Mouse (Mus musculus) C3H10T1/2 (cell line): ENCODE results near the gene Olfr644. TPM values are rescaled to one million over a fixed set of nuclear protein-coding genes. Genes with fewer than 3 reads are reported as not detected.

Experiments
- polyA plus RNA-seq, 2 experiments: library from polyadenylated mRNA; unstranded; fragments of >200 nt; fragmentation: generic; extraction: Trizol; gene quantifications; one replicate each; pipeline ENCODE4 v1.2.1; 2012; ENCODE audit warnings: missing spikeins in 2 of 2

Olfr644 gene
- not detected for polyA plus RNA-seq

GRCm38 (mm10) chr7:104071769-104072168, at the start of gene Olfr644:
Olfr644 (minus strand) TSS chr7:104071869.

GRCm38 (mm10) chr7:104104757-104104972, 33.0 kb upstream of the Olfr644 start, which contains the start of gene Olfr646:
Olfr646 (plus strand) TSS chr7:104104873.

DNA sequence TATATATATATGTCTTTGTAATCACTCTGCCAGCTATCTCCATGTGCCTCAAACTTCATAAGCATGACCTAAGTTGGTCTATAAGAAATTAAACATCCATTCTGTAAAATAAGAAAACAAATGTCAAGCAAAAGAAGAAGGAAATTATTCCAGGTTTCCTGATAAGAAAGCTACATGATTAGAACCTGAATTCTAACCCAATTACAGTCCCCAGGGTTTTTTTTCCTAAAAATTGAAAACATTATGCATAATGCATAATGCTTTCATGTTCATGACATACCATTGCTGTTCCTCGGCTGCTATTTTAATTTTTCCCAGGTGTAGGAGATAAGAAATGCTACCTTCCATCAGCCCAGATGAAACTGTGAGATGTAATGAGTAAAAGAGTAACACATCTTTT, 13.7 kb upstream of the Olfr644 start, which contains the start of gene Olfr645:
Olfr645 (minus strand) TSS at position 101 of the 400 bp plus-strand sequence.

DNA sequence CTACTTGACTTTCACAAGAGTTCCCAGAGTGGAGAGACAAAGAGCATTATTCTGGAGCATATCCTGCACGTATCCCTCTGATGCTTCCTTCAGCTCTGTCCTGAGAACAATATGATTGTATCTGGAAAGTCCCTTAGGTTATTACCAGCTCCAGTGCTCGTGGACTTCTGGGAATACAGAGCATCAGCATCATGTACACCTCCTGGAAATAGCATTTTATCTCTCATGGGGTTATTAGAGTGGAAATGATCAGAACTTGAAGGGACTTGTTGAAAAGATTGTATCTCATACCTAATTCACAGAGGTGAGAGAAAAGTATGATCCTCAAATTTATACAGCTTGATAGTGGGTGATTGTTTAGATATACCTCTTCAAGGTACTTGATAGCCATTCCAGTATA, 10.3 kb downstream of the Olfr644 start, which contains the start of gene 4930516K23Rik:
4930516K23Rik (minus strand) TSS at position 101 of the 400 bp plus-strand sequence.

DNA sequence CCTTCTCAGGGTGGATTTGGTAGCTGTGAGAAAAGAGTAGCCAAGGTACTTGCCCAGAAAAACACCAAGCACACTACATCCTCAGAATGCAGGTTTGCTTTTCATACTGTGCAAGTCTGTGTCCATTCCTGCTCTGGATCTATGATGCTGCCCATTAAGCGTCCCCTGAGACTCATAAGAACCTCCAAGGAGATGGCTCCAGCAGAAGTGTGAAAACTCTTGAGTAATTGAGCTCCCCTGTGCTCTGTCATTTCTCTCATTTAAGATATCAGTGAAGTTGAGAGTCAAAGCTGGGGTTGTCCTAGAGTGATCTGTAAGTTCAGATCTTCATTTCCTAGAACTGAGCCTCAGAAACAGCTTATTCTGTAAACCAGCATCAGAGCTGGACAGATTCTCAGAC, 19.1 kb downstream of the Olfr644 start, which contains the start of gene Olfr642:
Olfr642 (minus strand) TSS at position 101 of the 400 bp plus-strand sequence.

GRCm38 (mm10) chr7:104035145-104035544, 36.5 kb downstream of the Olfr644 start, which contains the start of gene Olfr641:
Olfr641 (plus strand) TSS chr7:104035445.

DNA sequence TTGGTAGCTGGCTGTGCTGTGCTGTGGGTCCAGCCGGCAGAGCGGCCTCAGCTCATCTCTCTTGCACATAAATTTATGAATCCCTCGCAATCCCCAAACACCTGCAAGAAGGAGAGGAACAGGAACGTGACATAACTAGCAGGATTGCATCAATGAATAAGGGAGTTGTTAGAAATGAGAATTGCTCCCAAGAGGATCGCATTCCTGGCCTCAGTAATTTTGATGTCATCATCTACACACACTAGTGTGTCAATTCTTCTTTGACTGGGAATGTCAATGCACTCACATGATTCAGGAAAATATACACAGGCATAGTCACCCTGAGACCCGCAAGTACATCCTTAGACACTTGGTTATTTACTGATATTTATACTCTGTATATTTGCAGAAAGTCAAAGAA, 46.2 kb downstream of the Olfr644 start, which contains the start of gene Olfr640:
Olfr640 (minus strand) TSS at position 101 of the 400 bp plus-strand sequence.

DNA sequence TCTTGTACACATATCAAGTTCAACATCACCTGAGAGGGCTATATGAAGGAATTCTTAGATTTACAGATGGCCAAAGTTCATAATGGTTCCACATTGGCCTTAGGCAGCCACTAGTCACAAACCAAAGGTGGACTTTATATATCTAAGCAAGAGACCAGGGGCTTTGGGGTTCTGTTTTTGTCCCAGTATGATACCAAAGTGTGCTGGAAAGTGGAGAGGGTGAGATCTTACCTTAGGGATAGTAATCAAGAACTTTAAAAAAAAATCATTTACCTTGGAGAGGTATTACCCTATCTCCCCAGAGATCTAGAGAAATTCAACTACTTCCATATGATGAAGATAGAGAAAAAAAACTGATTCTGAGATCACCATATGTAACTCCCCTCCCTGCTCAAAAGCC, 54.5 kb downstream of the Olfr644 start, which contains the start of gene Olfr639:
Olfr639 (minus strand) TSS at position 101 of the 400 bp plus-strand sequence.

Other genes with a start within 250 kb of the Olfr644 start
- not detected for gene Hbb-bs, start 243.8 kb downstream of the Olfr644 start, polyA plus RNA-seq
- not detected for gene Hbb-bh2, start 231.3 kb downstream of the Olfr644 start, polyA plus RNA-seq
- gene Hbb-bh1, start 228.7 kb downstream of the Olfr644 start, polyA plus RNA-seq: under 1 TPM; 0.08 to 0.97 TPM
- gene Hbb-y, start 218.7 kb downstream of the Olfr644 start, polyA plus RNA-seq: under 1 TPM in 1 of 2 experiments, not detected in 1; 0.06 TPM
- not detected for gene Olfr66, start 185.6 kb downstream of the Olfr644 start, polyA plus RNA-seq
- gene Olfr64, start 177.4 kb downstream of the Olfr644 start, polyA plus RNA-seq: not detected
- gene Olfr65, start 168.4 kb downstream of the Olfr644 start, polyA plus RNA-seq: under 1 TPM in 1 of 2 experiments, not detected in 1; 0.05 TPM
- gene Olfr631, start 143.0 kb downstream of the Olfr644 start, polyA plus RNA-seq: not detected
- not detected for gene Olfr632, start 137.5 kb downstream of the Olfr644 start, polyA plus RNA-seq
- gene Olfr633, start 127.4 kb downstream of the Olfr644 start, polyA plus RNA-seq: not detected
- gene Olfr635, start 100.7 kb downstream of the Olfr644 start, polyA plus RNA-seq: not detected
- gene Olfr638, start 73.1 kb downstream of the Olfr644 start, polyA plus RNA-seq: not detected
- gene Olfr639, start 54.6 kb downstream of the Olfr644 start, polyA plus RNA-seq: not detected
- gene Olfr640, start 46.3 kb downstream of the Olfr644 start, polyA plus RNA-seq: not detected
- gene Olfr641, start 36.4 kb downstream of the Olfr644 start, polyA plus RNA-seq: not detected
- not detected for gene Olfr642, start 19.2 kb downstream of the Olfr644 start, polyA plus RNA-seq
- not detected for gene 4930516K23Rik, start 10.4 kb downstream of the Olfr644 start, polyA plus RNA-seq
- gene Olfr645, start 13.6 kb upstream of the Olfr644 start, polyA plus RNA-seq: not detected
- not detected for gene Olfr646, start 33.0 kb upstream of the Olfr644 start, polyA plus RNA-seq
- not detected for gene Ubqln5, start 58.0 kb upstream of the Olfr644 start, polyA plus RNA-seq
- not detected for gene Olfr643, start 65.5 kb upstream of the Olfr644 start, polyA plus RNA-seq
- gene Ubqln3, start 71.4 kb upstream of the Olfr644 start, polyA plus RNA-seq: not detected
- not detected for gene Ubqlnl, start 78.7 kb upstream of the Olfr644 start, polyA plus RNA-seq
- gene Olfm5, start 93.0 kb upstream of the Olfr644 start, polyA plus RNA-seq: not detected
- gene Olfr648, start 111.5 kb upstream of the Olfr644 start, polyA plus RNA-seq: under 1 TPM in 1 of 2 experiments, not detected in 1; 0.01 TPM
- not detected for gene Olfr649, start 124.1 kb upstream of the Olfr644 start, polyA plus RNA-seq
- under 1 TPM; 0.07 to 0.15 TPM for gene Trim6, start 146.9 kb upstream of the Olfr644 start, polyA plus RNA-seq
- gene Trim34a, start 172.6 kb upstream of the Olfr644 start, polyA plus RNA-seq: under 1 TPM; 0.01 to 0.54 TPM
- gene Trim5, start 216.2 kb upstream of the Olfr644 start, polyA plus RNA-seq: not detected
- under 1 TPM in 1 of 2 experiments, not detected in 1; 0.01 TPM for gene Trim12a, start 243.6 kb upstream of the Olfr644 start, polyA plus RNA-seq